Mouse (Mus musculus) forebrain, embryonic 11.5 days (tissue): ENCODE measurements around the gene Syngr1. TPM values are rescaled to one million over a fixed set of nuclear protein-coding genes. Genes with fewer than 3 reads are reported as not detected.
A peak's percentile ranks its signal among the peaks of the same experiment; 100 is the strongest.

Experiments used
- ATAC-seq: fragments of 200-750 bp; cut with Nextera tagmentation; replicated peaks from 2 replicates; pipeline ENCODE4 v1.8.0; 2017; ENCODE audit warnings: moderate TSS enrichment; ENCODE audit not compliant: low FRiP score
- DNase-seq: peaks from one replicate; pipeline ENCODE4 v3.0.0-alpha.2; 2017; ENCODE audit warnings: low spot score
- H3K27ac ChIP-seq: fragments of 300-500 bp; sonication (generic); 2 replicates; pipeline ENCODE4 v1.5.1; 2014; ENCODE audit warnings: low read depth, low read length
- H3K27me3 ChIP-seq: fragments of 300-500 bp; sonication (generic); 2 replicates; pipeline ENCODE4 v1.6.1; 2014; ENCODE audit warnings: mild to moderate bottlenecking, low read length, mixed read lengths; ENCODE audit not compliant: control insufficient read depth, insufficient read depth
- H3K36me3 ChIP-seq: fragments of 300-500 bp; sonication (generic); 2 replicates; pipeline ENCODE4 v1.6.1; 2014; ENCODE audit warnings: mild to moderate bottlenecking, low read length, moderate library complexity, mixed read lengths; ENCODE audit not compliant: control insufficient read depth, insufficient read depth
- H3K4me1 ChIP-seq: fragments of 300-500 bp; sonication (generic); replicated peaks from 2 replicates; pipeline ENCODE4 v1.6.1; 2014; ENCODE audit warnings: low read length, mixed read lengths; ENCODE audit not compliant: control insufficient read depth, insufficient read depth
- H3K4me2 ChIP-seq: fragments of 300-500 bp; sonication (generic); 2 replicates; pipeline ENCODE4 v1.6.1; 2014; ENCODE audit warnings: low read depth, mild to moderate bottlenecking, low read length, moderate library complexity, mixed read lengths; ENCODE audit not compliant: severe bottlenecking
- H3K4me3 ChIP-seq: fragments of 300-500 bp; sonication (generic); 2 replicates; pipeline ENCODE4 v1.5.1; 2014; ENCODE audit warnings: low read depth, low read length
- H3K9ac ChIP-seq: fragments of 300-500 bp; sonication (generic); 2 replicates; pipeline ENCODE4 v1.6.1; 2014; ENCODE audit warnings: low read length
- H3K9me3 ChIP-seq: fragments of 300-500 bp; sonication (generic); 2 replicates; pipeline ENCODE4 v1.6.1; 2016; ENCODE audit warnings: low read length, mixed read lengths; ENCODE audit not compliant: control insufficient read depth
- WGBS: fragments of 180-500 bp; shearing (Covaris S2); extraction: QIAGEN DNeasy Blood & Tissue Kit; methylation state at CpG from one replicate; pipeline ENCODE4 v1.1.7; 2014; 5-methylcytosine and 5-hydroxymethylcytosine counted together
- microRNA-seq: library from miRNA; unstranded; fragments of <30 nt; microRNA quantifications from one replicate; pipeline ENCODE4, GENCODE M21; 2016; ENCODE audit not compliant: insufficient number of aligned reads
- polyA plus RNA-seq: library from polyadenylated mRNA; unstranded; fragments of >200 nt; fragmentation: Nextera tagmentation; extraction: Ambion mirVana; gene quantifications from 2 replicates; pipeline ENCODE4 v1.2.1, GENCODE M21; 2014

The Syngr1 gene
- polyA plus RNA-seq, 1 experiment from 2014 or later: 11.3 TPM

- Histone ChIP-seq H3K36me3 (peaks cover 7% of the 10 kb centered on the region; the same call in 1 of the 2 replicates), H3K9ac (no peak overlapping the region), H3K27me3 (no peaks in the 10 kb centered on the region), H3K4me2 (no peak overlapping the region), H3K9me3 (no peaks in the 10 kb centered on the region), H3K27ac (no peak overlapping the region), H3K4me1 (no peaks in the 10 kb centered on the region), H3K4me3 (no peak overlapping the region)
- no peak for DNase-seq
- WGBS: 90% methylated on average over 11 of the region's 11 CpGs
- no peak for ATAC-seq
These were observed 72.1 kb downstream of the Syngr1 start for GRCm38 (mm10) chr15:80163274-80163673.

- Histone ChIP-seq H3K27me3 (no peaks in the 10 kb centered on the region), H3K9ac (no peak overlapping the region), H3K4me3 (no peak overlapping the region), H3K9me3 (no peaks in the 10 kb centered on the region), H3K4me2 (no peak overlapping the region), H3K36me3 (peaks cover 7% of the 10 kb centered on the region; the same call in 1 of the 2 replicates), H3K4me1 (no peaks in the 10 kb centered on the region), H3K27ac (no peak overlapping the region)
- WGBS: 91% methylated on average over 4 of the region's 4 CpGs
- ATAC-seq: no peak
- no peak for DNase-seq
These were observed 72.6 kb downstream of the Syngr1 start for GRCm38 (mm10) chr15:80163716-80164115.

GRCm38 (mm10) chr15:80165396-80165795 is 74.3 kb downstream of the Syngr1 start:
- Histone ChIP-seq H3K4me1 (no peaks in the 10 kb centered on the region), H3K4me3 (no peak overlapping the region), H3K4me2 (no peak overlapping the region), H3K27ac (no peak overlapping the region), H3K9ac (no peak overlapping the region), H3K27me3 (no peaks in the 10 kb centered on the region), H3K36me3 (peaks cover 4% of the 10 kb centered on the region; the same call in 1 of the 2 replicates), H3K9me3 (no peaks in the 10 kb centered on the region)
- DNase-seq: no peak
- 65% methylated on average over 5 of the region's 5 CpGs for WGBS
- no peak for ATAC-seq

Small RNA genes lying within 50 kb of the gene (microRNA-seq; reads per million reads assigned to microRNA genes)
- gene Snord43: 36.2 reads per million, percentile 23 among the genes with 10 or more reads in this experiment

Other genes with a start within 250 kb of the Syngr1 start
- 10.0 and 10.6 TPM in 2 replicates for gene Apobec3, start 199.7 kb upstream of the Syngr1 start, polyA plus RNA-seq
- 2.5 and 3.3 TPM in 2 replicates for gene Cbx7, start 120.2 kb upstream of the Syngr1 start, polyA plus RNA-seq
- 2.8 and 2.9 TPM in 2 replicates for gene Pdgfb, start 76.4 kb upstream of the Syngr1 start, polyA plus RNA-seq
- gene Rpl3, start 534 bp downstream of the Syngr1 start, polyA plus RNA-seq: 1,023 and 1,042 TPM in 2 replicates
- 36.7 and 40.0 TPM in 2 replicates for gene Tab1, start 41.8 kb downstream of the Syngr1 start, polyA plus RNA-seq
- 8.8 and 9.2 TPM in 2 replicates for gene Mgat3, start 82.4 kb downstream of the Syngr1 start, polyA plus RNA-seq
- gene Mief1, start 142.7 kb downstream of the Syngr1 start, polyA plus RNA-seq: 47.0 and 47.1 TPM in 2 replicates
- not detected in 2 replicates for gene AC140267.1, start 144.5 kb downstream of the Syngr1 start, polyA plus RNA-seq
- 139 and 144 TPM in 2 replicates for gene Atf4, start 163.8 kb downstream of the Syngr1 start, polyA plus RNA-seq
- gene Rps19bp1, start 173.0 kb downstream of the Syngr1 start, polyA plus RNA-seq: 69.1 and 69.4 TPM in 2 replicates
- gene Cacna1i, start 195.9 kb downstream of the Syngr1 start, polyA plus RNA-seq: 0.12 and 0.17 TPM in 2 replicates